Mouse (Mus musculus): ENCODE results near the gene Tmem106b. TPM values are rescaled to one million over a fixed set of nuclear protein-coding genes. Genes with fewer than 3 reads are reported as not detected.
A peak's percentile ranks its signal among the peaks of the same experiment; 100 is the strongest.

Gene Tmem106b
- polyA plus RNA-seq, 1 experiment from 2014 or later = 40.4 TPM

DNA sequence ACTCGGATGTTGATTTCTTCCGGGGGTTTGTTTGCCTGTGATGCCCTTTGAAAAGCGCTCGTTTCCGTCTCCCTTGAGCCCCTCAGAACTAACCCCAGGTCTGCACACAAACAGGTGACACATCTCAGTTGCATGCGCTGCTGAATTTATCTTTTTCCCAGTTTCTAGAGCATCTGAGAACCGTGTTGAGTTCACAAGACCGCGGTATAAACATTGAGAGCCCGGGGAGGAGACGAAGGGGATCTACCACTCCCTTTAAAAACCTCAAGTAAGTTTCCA, 527 bp downstream of the Tmem106b start:
- H3K4me2 ChIP-seq (ENCODE audit: low read depth, low read length) = peak overlapping the region; percentile 71
- no peak for ATAC-seq (replicated peaks; ENCODE audit: extremely low read depth, insufficient read depth, low FRiP score)
- peak overlapping the region; percentile 96 for H3K27ac ChIP-seq (ENCODE audit: low read length)
- no peaks in the 10 kb centered on the region for H3K27me3 ChIP-seq (ENCODE audit: control insufficient read depth, insufficient read depth, low read length)
- H3K36me3 ChIP-seq (ENCODE audit: control insufficient read depth, insufficient read depth) = peaks cover 24% of the 10 kb centered on the region
- H3K4me1 ChIP-seq (ENCODE audit: control insufficient read depth, insufficient read depth, low read length) = peaks cover 5% of the 10 kb centered on the region
- H3K9ac ChIP-seq (ENCODE audit: low read length) = peak overlapping the region; percentile 98
- WGBS = 0% methylated on average over 11 of the region's 11 CpGs
- H3K4me3 ChIP-seq (ENCODE audit: low read length) = peak overlapping the region; percentile 99
- no peaks in the 10 kb centered on the region for H3K9me3 ChIP-seq (replicated peaks; ENCODE audit: control insufficient read depth, low read length)

DNA sequence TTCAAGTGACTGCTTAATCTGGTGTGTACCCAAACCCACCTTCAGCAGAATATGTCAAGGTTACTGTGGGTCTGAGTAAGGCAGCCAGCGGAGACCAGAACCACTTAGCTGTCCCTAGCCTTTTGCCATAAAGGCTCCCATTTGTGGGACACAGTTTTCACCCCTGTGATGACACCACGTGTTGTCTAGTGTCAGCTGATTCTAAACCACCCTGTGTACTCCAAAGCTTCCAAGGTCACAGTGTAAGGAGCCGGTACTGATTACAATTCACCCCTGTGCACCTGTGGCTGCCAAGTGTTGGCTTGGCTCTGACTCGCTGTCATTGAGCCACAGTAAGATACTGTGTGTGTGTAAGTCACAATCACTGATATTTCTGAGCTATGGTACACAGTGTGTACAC, 926 bp downstream of the Tmem106b start:
- no peaks in the 10 kb centered on the region for H3K27me3 ChIP-seq (ENCODE audit: control insufficient read depth, insufficient read depth, low read length)
- H3K4me3 ChIP-seq (ENCODE audit: low read length) = peak overlapping the region; percentile 99
- H3K9ac ChIP-seq (ENCODE audit: low read length) = peak overlapping the region; percentile 98
- ATAC-seq (replicated peaks; ENCODE audit: extremely low read depth, insufficient read depth, low FRiP score) = peak; percentile 57
- H3K9me3 ChIP-seq (replicated peaks; ENCODE audit: control insufficient read depth, low read length) = no peaks in the 10 kb centered on the region
- 27% methylated on average over 4 of the region's 4 CpGs for WGBS
- peaks cover 5% of the 10 kb centered on the region for H3K4me1 ChIP-seq (ENCODE audit: control insufficient read depth, insufficient read depth, low read length)
- H3K27ac ChIP-seq (ENCODE audit: low read length) = peak overlapping the region; percentile 96
- H3K4me2 ChIP-seq (ENCODE audit: low read depth, low read length) = peak overlapping the region; percentile 71
- peaks cover 24% of the 10 kb centered on the region for H3K36me3 ChIP-seq (ENCODE audit: control insufficient read depth, insufficient read depth)

DNA sequence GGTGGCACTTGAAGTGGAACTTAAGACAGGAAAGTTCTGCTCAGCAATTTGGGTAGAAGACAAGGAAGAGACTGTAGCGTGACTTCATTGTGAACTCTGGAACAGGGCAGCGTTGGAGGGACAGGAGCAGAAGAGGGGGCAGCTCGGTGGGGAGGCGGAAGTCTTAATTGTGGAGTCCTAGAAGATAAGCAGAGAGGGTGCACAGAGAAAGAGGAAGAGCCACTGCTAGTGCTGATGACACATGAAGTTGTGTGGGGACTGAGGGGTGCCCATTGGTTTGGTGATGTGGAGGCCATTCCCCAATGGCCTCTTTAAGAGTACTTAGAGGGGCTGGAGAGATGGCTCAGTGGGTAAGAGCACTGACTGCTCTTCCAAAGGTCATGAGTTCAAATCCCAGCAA, 3.5 kb downstream of the Tmem106b start:
- H3K27me3 ChIP-seq (ENCODE audit: control insufficient read depth, insufficient read depth, low read length) = no peaks in the 10 kb centered on the region
- ATAC-seq (replicated peaks; ENCODE audit: extremely low read depth, insufficient read depth, low FRiP score) = no peak
- H3K9ac ChIP-seq (ENCODE audit: low read length) = no peak overlapping the region
- WGBS = 91% methylated on average over 4 of the region's 4 CpGs
- no peaks in the 10 kb centered on the region for H3K9me3 ChIP-seq (replicated peaks; ENCODE audit: control insufficient read depth, low read length)
- H3K36me3 ChIP-seq (ENCODE audit: control insufficient read depth, insufficient read depth) = peaks cover 37% of the 10 kb centered on the region
- H3K27ac ChIP-seq (ENCODE audit: low read length) = no peak overlapping the region
- no peak overlapping the region for H3K4me3 ChIP-seq (ENCODE audit: low read length)
- no peak overlapping the region for H3K4me2 ChIP-seq (ENCODE audit: low read depth, low read length)
- H3K4me1 ChIP-seq (ENCODE audit: control insufficient read depth, insufficient read depth, low read length) = peaks cover 5% of the 10 kb centered on the region

DNA sequence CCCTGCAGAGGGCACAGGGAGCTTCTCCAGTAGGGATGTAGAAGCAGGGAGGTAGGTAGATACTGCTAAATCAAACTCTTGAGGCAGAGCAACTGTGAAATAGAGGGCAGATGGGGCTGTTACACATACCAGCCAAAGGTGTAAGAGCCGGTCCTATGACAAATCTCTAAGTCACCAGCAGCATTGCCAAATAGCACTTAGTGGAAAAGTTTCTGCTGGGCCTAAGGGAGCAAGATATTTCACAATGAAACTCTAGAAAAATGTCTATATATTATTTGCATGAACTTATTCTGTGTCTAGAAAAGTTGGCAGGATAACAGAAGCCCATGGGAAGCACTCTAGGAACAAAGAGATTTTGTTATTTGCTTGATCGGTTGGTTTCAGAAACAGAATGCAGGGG, 4.3 kb downstream of the Tmem106b start:
- WGBS = 73% methylated on average over 2 of the region's 2 CpGs

DNA sequence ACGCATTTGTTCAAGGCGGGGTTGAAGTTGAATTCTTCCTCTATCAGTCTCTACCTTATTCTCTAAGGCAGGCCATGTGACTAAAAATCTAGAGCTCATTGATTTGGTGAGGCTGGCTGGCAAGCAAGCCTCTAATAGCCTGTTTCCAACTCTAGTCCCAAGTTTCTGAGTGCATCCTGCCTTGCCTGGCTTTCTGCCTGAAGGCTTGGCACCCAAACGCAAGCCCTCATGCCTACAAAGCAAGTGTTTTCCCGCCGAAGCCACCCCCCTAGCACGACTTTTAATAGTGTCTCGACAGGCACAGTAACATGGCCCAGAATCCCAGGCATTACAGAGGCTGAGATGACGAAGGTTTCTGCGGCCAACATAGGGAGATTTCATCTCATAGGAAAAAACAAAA, 13.3 kb downstream of the Tmem106b start:
- H3K9me3 ChIP-seq (replicated peaks; ENCODE audit: control insufficient read depth, low read length) = no peaks in the 10 kb centered on the region
- H3K36me3 ChIP-seq (ENCODE audit: control insufficient read depth, insufficient read depth) = peaks cover 54% of the 10 kb centered on the region
- no peak overlapping the region for H3K27ac ChIP-seq (ENCODE audit: low read length)
- ATAC-seq (replicated peaks; ENCODE audit: extremely low read depth, insufficient read depth, low FRiP score) = no peak
- H3K27me3 ChIP-seq (ENCODE audit: control insufficient read depth, insufficient read depth, low read length) = no peaks in the 10 kb centered on the region
- no peak overlapping the region for H3K4me3 ChIP-seq (ENCODE audit: low read length)
- no peak overlapping the region for H3K9ac ChIP-seq (ENCODE audit: low read length)
- WGBS = 85% methylated on average over 9 of the region's 9 CpGs
- no peak overlapping the region for H3K4me2 ChIP-seq (ENCODE audit: low read depth, low read length)
- H3K4me1 ChIP-seq (ENCODE audit: control insufficient read depth, insufficient read depth, low read length) = no peaks in the 10 kb centered on the region

More for the DNA sequence above, 4.3 kb downstream of the Tmem106b start:
- Histone ChIP-seq H3K9me3 (replicated peaks; ENCODE audit: control insufficient read depth, low read length) (no peaks in the 10 kb centered on the region), H3K27me3 (ENCODE audit: control insufficient read depth, insufficient read depth, low read length) (no peaks in the 10 kb centered on the region), H3K9ac (ENCODE audit: low read length) (no peak overlapping the region), H3K4me2 (ENCODE audit: low read depth, low read length) (no peak overlapping the region), H3K27ac (ENCODE audit: low read length) (no peak overlapping the region), H3K4me3 (ENCODE audit: low read length) (no peak overlapping the region), H3K36me3 (ENCODE audit: control insufficient read depth, insufficient read depth) (peaks cover 45% of the 10 kb centered on the region), H3K4me1 (ENCODE audit: control insufficient read depth, insufficient read depth, low read length) (peaks cover 5% of the 10 kb centered on the region)
- no peak for ATAC-seq (replicated peaks; ENCODE audit: extremely low read depth, insufficient read depth, low FRiP score)

DNA sequence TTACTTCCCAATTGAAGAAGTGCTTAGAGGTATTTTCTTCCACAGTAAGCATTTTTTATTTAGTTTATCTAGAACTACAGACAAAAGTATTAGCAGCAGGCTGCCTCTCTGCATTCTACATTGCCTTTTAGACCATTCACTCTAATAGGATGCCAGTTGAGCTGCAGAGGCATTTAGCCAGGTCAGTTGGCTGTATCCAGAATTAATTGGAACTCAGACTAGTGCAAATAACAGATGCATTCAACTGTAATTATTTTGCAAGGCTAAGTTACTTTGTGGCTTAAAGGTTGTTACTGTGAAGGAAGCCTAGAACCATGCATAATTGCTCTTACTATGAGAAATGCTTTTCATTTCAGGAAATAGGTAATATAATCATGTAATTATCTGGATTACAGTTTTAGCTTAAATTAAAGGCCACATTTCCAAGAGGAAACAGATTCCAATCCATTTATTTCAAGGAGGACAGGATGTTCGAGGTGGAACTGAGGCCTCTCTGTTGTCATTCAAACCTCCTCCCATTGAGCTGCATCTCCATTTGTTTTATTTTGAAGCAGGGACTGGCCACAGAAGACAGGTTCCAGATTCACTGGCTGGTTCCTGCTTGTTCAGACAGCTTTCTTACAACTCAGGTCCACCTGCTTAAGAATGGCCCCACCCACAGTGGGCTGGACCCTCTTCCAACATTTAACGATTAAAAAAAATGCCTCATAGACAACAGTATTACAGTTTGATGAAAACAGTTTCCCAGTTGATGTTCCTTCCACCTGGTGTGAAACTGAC, 27.3 kb downstream of the Tmem106b start:
- H3K27me3 ChIP-seq (ENCODE audit: control insufficient read depth, insufficient read depth, low read length) = no peaks in the 10 kb centered on the region
- H3K4me1 ChIP-seq (ENCODE audit: control insufficient read depth, insufficient read depth, low read length) = no peaks in the 10 kb centered on the region
- H3K4me3 ChIP-seq (ENCODE audit: low read length) = no peak overlapping the region
- no peak overlapping the region for H3K9ac ChIP-seq (ENCODE audit: low read length)
- H3K4me2 ChIP-seq (ENCODE audit: low read depth, low read length) = no peak overlapping the region
- no peaks in the 10 kb centered on the region for H3K36me3 ChIP-seq (ENCODE audit: control insufficient read depth, insufficient read depth)
- no peak for ATAC-seq (replicated peaks; ENCODE audit: extremely low read depth, insufficient read depth, low FRiP score)
- no peak overlapping the region for H3K27ac ChIP-seq (ENCODE audit: low read length)
- H3K9me3 ChIP-seq (replicated peaks; ENCODE audit: control insufficient read depth, low read length) = no peaks in the 10 kb centered on the region
- 82% methylated on average over 2 of the region's 2 CpGs for WGBS

DNA sequence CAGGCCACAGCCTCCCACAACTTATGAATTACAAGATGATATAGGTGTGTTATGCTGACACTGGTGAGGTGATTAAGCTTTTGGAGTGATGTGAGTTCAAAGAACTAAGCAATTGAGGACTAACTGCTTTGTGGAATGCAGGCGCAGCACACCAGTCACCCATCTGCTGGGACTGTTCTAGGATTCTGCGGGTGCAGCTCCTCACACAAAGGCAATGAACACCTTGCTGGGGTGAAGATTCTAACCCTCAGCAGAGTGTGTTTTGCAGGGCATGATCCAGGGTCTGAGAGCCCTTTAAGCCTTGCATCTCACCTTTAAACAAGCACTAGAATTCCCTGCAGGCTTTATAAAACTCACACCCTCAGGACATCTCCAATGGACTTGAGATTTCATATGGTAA, 30.6 kb downstream of the Tmem106b start:
- Histone ChIP-seq H3K4me1 (ENCODE audit: control insufficient read depth, insufficient read depth, low read length) (no peaks in the 10 kb centered on the region), H3K4me3 (ENCODE audit: low read length) (no peak overlapping the region), H3K9me3 (replicated peaks; ENCODE audit: control insufficient read depth, low read length) (no peaks in the 10 kb centered on the region), H3K27ac (ENCODE audit: low read length) (no peak overlapping the region), H3K27me3 (ENCODE audit: control insufficient read depth, insufficient read depth, low read length) (no peaks in the 10 kb centered on the region), H3K4me2 (ENCODE audit: low read depth, low read length) (no peak overlapping the region), H3K36me3 (ENCODE audit: control insufficient read depth, insufficient read depth) (no peaks in the 10 kb centered on the region), H3K9ac (ENCODE audit: low read length) (no peak overlapping the region)
- WGBS = 89% methylated on average over 2 of the region's 2 CpGs
- no peak for ATAC-seq (replicated peaks; ENCODE audit: extremely low read depth, insufficient read depth, low FRiP score)

DNA sequence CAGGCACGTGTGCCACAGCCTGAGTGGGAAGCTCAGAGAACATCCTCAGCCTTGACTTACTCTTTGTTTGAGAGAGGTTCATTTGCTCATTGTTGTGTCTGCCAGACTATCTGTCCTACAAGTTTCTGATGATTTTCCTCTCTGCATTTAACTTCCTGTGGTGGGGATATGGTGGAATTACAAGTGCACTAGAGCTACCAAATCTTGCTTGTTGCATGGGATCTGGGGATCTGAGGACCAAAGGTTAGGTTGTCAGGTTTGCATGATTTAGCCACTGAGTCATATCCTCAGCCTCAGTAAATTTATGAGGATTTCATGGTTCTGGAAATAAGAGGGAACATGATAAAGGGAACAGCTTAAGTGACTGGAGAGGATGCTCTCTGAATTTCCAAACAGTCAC, 39.1 kb downstream of the Tmem106b start:
- Histone ChIP-seq H3K27ac (ENCODE audit: low read length) (no peak overlapping the region), H3K4me2 (ENCODE audit: low read depth, low read length) (no peak overlapping the region), H3K36me3 (ENCODE audit: control insufficient read depth, insufficient read depth) (no peaks in the 10 kb centered on the region), H3K9ac (ENCODE audit: low read length) (no peak overlapping the region), H3K9me3 (replicated peaks; ENCODE audit: control insufficient read depth, low read length) (no peaks in the 10 kb centered on the region), H3K27me3 (ENCODE audit: control insufficient read depth, insufficient read depth, low read length) (no peaks in the 10 kb centered on the region), H3K4me3 (ENCODE audit: low read length) (no peak overlapping the region), H3K4me1 (ENCODE audit: control insufficient read depth, insufficient read depth, low read length) (no peaks in the 10 kb centered on the region)
- WGBS = 59% methylated on average over 1 of the region's 1 CpGs
- ATAC-seq (replicated peaks; ENCODE audit: extremely low read depth, insufficient read depth, low FRiP score) = no peak

DNA sequence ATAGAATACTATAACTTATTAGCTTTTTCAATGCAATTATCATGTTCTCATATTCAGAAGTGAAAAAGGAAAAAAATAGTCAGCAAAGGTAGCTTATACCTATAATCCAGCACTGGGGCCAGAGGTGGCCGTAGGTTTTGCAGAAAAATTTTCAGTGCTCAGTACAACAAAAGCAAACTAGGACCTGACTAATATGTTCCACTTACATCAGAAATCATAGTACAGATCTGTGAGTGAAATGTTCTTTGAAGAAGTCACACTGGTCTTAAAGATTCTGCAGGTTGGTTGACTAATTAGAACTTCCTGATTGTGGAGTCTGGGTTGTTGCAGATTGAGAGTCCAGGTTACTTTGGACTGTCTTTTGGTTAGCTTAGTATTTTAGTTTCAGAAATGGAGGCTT, 67.7 kb downstream of the Tmem106b start:
- Histone ChIP-seq H3K27ac (ENCODE audit: low read length) (no peak overlapping the region), H3K4me3 (ENCODE audit: low read length) (no peak overlapping the region), H3K9ac (ENCODE audit: low read length) (no peak overlapping the region), H3K4me1 (ENCODE audit: control insufficient read depth, insufficient read depth, low read length) (no peaks in the 10 kb centered on the region), H3K4me2 (ENCODE audit: low read depth, low read length) (no peak overlapping the region), H3K27me3 (ENCODE audit: control insufficient read depth, insufficient read depth, low read length) (no peaks in the 10 kb centered on the region), H3K9me3 (replicated peaks; ENCODE audit: control insufficient read depth, low read length) (no peaks in the 10 kb centered on the region), H3K36me3 (ENCODE audit: control insufficient read depth, insufficient read depth) (no peaks in the 10 kb centered on the region)
- WGBS = 82% methylated on average over 1 of the region's 1 CpGs
- no peak for ATAC-seq (replicated peaks; ENCODE audit: extremely low read depth, insufficient read depth, low FRiP score)

All from heart, embryonic 16.5 days (tissue).